Mouse (Mus musculus): ENCODE results near the gene Snx22. TPM values are rescaled to one million over a fixed set of nuclear protein-coding genes. Genes with fewer than 3 reads are reported as not detected.

The Snx22 gene
- total RNA-seq, 2 experiments from 2014 or later, result 5.5 to 6.0 TPM

Other genes starting within 250 kb of the Snx22 start
- 10 to 100 TPM; 51.2 to 52.8 TPM for gene Zfp609, start 242.2 kb downstream of the Snx22 start, total RNA-seq (2021)
- gene Pclaf, start 179.5 kb downstream of the Snx22 start, total RNA-seq (2021), result 1 to 10 TPM in 1 of 2 experiments, under 1 TPM in 1; 0.85 to 1.6 TPM
- gene Trip4, start 160.9 kb downstream of the Snx22 start, total RNA-seq (2021), result 10 to 100 TPM; 38.1 to 41.6 TPM
- gene Csnk1g1, start 160.8 kb downstream of the Snx22 start, total RNA-seq (2021), result 10 to 100 TPM; 40.6 to 45.1 TPM
- gene Ppib, start 9.5 kb downstream of the Snx22 start, total RNA-seq (2021), result 100 to 1,000 TPM; 194 to 206 TPM
- 10 to 100 TPM; 86.9 to 93.2 TPM for gene Snx1, start 56.9 kb upstream of the Snx22 start, total RNA-seq (2021)
- 10 to 100 TPM; 29.5 to 30.0 TPM for gene Ciao2a, start 56.9 kb upstream of the Snx22 start, total RNA-seq (2021)
- gene Dapk2, start 88.5 kb upstream of the Snx22 start, total RNA-seq (2021), result under 1 TPM; 0.90 to 0.91 TPM